Mouse (Mus musculus) olfactory bulb, adult 2 months (tissue): ENCODE results near the gene Syne3.

Experiments used
- CTCF ChIP-seq: fragments of 200-500 bp; IDR thresholded peaks from 2 replicates; pipeline ENCODE4 v1.5.1; 2012; ENCODE audit warnings: low read depth, mild to moderate bottlenecking, low read length, moderate library complexity; ENCODE audit not compliant: insufficient read depth
- POLR2A ChIP-seq: fragments of 200-500 bp; IDR thresholded peaks from 2 replicates; pipeline ENCODE4 v1.6.1; 2012; ENCODE audit warnings: mild to moderate bottlenecking, low read depth, low read length, moderate library complexity; ENCODE audit not compliant: insufficient read depth

GRCm38 (mm10) chr12:104997159-104997558, 12.4 kb downstream of the Syne3 start:
- TF ChIP-seq CTCF (no peak), POLR2A (no peak)
